Mouse (Mus musculus) liver, adult (tissue): Measurements from ENCODE around the gene Atp6v1fnb.

Experiments
- GATA4 ChIP-seq: IDR thresholded peaks from 2 replicates; pipeline ENCODE4 v1.6.1; 2014; ENCODE audit warnings: mild to moderate bottlenecking, low read length; ENCODE audit not compliant: insufficient replicate concordance

Atp6v1fnb gene

DNA sequence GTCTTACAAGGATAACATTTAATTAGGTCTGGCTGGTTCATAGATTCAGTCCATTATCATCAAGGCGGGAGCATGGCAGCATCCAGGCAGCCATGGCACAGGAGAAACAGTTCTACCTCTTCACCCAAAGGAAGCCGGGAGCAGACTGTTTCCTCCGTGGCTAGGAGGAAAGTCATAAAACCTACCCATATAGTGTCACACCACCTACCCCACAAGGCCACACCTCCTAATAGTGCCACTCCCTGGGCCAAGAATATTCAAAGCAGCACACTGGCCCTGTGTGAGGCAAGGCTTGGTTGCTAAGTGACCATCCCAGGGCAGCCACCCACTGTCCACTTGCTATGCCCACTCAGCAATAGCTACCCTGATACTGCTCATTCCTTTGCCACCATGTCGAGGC, at the start of gene Atp6v1fnb:
Atp6v1fnb (plus strand) TSS at position 301 of the 400 bp plus-strand sequence.
- no peak for TF ChIP-seq GATA4

- no peak for TF ChIP-seq GATA4
These were observed 46.1 kb upstream of the Atp6v1fnb start for GRCm38 (mm10) chr6:29425118-29425517.

GRCm38 (mm10) chr6:29426331-29426730, 44.9 kb upstream of the Atp6v1fnb start:
- no peak for TF ChIP-seq GATA4

DNA sequence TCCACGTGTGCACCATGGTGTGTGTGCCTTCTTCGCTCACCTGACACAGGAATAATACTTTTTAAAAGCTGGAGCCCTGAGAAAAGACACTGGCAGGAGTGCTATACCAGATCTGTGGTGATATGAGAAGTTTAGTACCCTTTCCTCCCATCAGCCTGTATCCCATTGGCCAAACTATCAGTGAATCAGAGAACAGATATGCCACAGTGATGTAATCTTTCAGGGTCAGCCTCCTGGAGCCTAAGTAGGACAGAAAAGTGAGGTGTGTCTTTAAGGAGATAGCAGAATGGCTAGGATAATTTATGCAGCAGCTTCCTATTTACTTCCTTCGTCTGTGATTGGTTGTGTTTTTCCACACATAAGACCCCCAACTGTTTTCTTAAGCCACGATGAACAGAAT, 43.1 kb upstream of the Atp6v1fnb start:
- TF ChIP-seq GATA4: no peak

DNA sequence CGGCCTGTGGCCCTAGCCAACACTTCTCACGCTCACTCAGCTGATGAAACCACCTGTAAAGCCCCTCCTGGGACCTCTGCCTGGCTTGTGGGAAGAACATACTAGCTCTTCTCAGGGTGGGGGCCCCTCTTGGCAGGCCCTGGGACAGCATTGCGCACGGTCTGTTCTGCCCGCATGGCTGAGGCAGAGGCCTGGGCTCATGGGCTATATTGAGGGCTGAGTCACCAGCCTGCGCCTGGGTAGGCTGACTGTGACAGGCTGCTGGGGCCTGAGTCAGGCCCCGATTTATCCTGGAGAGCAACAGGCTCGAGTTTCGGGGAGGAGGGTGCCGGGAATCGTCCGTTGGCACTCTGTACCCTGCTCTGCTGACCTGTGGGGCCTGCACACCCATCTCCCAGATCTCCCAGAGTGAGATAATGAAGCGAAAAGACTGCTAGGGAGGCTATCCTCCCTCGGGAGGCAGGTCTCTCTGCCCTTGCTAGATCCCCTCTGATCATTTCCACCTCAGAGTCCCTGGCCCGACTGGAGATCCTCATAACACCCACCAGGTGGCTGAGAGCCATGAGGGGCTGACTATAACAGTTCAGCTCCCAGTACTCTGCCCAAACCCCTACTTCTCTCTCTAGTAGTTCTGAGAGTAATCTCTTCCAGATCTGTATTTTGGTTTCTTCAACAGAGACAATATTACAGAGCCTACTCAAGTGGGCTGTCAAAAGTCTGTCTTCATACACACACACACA, 40.4 kb upstream of the Atp6v1fnb start:
- no peak for TF ChIP-seq GATA4

GRCm38 (mm10) chr6:29431473-29431872, 39.8 kb upstream of the Atp6v1fnb start:
- no peak for TF ChIP-seq GATA4

- TF ChIP-seq GATA4: no peak
These were observed 39.1 kb upstream of the Atp6v1fnb start for GRCm38 (mm10) chr6:29432156-29432555.

DNA sequence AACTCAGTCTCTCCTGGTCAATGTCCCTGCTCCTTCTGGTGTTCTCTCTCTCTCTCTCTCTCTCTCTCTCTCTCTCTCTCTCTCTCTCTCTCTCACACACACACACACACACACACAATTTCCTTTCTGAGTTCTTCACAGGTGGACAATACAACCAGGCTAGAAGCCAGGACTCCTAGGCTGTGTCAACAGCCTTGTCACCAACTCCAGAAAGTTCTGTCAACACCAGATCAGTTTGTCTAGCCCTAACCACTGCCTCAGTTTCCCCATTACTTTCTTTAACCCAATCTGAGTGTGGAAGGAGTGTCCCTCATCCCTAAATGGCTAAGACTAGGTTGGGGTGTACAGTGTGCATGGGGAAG, 38.6 kb upstream of the Atp6v1fnb start:
- TF ChIP-seq GATA4: no peak

DNA sequence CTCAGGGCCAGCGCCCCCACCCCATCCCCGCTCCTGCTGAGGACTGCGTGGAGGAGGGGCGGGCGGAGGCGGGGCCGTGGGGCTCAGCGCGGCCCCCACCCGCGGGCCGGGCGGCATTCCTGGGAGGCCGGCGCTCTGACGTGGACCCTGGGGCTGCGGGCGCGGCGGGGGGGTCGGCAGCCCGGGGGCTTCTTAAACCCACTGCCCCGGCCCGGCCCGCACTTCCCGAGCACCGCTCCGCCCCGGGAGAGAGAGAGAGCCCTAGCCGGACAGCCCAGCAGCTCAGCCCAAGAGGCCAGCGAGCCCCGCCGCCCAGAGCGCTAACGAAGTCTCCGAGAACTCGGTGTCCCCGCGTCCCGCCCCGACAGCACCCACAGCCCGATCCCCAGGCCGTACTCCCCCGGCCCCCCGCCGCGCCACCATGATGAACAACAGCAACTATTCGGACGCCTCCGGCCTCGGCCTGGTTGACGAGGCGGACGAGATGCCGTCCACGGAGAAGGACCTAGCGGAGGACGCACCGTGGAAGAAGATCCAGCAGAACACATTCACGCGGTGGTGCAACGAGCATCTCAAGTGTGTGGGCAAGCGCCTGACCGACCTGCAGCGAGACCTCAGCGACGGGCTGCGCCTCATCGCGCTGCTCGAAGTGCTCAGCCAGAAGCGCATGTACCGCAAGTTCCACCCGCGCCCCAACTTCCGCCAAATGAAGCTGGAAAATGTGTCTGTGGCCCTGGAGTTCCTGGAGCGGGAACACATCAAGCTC, 38.0 kb upstream of the Atp6v1fnb start, which contains the start of gene Flnc:
Flnc (plus strand) TSS at position 219 of the 766 bp plus-strand sequence.
- no peak for TF ChIP-seq GATA4

DNA sequence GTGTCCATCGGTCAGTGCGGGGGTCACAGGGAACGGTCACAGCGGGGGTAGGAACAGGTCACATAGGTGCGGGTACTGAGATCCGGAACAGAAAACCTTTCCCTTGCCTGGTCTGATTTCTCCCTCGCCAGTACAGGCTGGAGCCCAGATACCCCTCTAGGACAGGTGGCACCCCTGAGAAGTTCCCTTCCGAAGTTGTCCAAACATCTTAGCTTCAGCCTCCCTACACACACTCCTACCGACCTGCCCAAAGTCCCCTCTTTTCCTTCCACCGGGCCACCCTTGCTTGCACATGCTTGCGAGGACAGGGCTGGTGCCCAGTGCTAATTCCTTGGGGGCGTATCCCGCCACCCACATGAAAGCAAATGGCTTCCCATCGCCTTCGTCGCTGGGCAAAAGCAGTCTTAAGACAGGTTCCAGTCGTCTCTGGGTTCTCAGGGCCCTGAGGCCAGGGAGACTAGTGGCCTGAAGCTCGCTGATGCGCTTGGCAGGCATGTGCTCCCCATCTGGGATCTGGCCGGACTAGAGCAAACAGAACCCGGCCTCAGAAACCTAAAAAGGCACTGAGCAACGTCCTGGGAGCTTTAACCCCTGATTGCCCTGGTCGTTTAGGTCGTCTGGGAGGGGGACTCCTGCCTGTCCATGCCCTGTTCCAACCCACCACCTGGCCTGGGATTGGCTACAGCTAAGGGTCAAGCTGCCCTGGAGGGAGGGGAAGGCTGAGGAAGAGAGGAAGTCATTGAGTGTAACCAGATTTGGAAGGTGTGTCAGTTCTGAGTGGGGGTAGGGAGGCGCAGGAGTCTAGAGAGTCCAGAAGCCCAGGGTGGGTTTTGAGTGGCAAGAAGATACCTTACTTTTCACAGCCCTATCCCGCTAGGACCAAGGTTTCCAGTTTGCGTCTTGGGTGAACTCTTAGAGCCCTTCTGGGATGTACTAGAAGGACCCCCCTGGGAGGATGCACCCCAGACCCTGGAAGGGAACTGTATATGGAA, 37.1 kb upstream of the Atp6v1fnb start:
- no peak for TF ChIP-seq GATA4

GRCm38 (mm10) chr6:29434911-29435691, 36.1 kb upstream of the Atp6v1fnb start:
- no peak for TF ChIP-seq GATA4

- no peak for TF ChIP-seq GATA4
These were observed 35.2 kb upstream of the Atp6v1fnb start for GRCm38 (mm10) chr6:29435940-29436451.

DNA sequence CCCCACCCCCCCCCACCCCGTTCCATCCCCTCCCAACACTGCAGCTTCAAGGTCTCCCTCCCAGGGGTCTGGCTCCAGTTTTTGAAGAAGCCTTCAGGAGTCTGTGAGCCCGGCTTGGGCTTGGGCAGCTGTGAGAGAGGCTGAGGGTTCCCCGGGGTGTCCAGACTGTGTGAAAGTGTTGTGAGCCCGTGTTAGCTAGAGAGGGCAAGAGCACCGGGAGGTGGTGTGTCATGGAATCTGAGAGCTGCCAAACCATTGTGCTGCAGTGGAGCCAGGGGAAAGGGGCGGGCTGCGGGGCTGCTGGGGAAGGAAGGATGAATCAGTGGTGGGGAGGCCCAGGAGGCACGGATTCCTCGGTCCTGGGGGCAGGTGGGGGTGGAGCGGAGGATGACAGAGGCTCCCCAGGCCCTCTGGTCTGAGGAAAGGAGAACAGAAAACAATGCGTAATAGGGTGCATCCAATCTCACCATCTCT, 34.7 kb upstream of the Atp6v1fnb start:
- no peak for TF ChIP-seq GATA4

DNA sequence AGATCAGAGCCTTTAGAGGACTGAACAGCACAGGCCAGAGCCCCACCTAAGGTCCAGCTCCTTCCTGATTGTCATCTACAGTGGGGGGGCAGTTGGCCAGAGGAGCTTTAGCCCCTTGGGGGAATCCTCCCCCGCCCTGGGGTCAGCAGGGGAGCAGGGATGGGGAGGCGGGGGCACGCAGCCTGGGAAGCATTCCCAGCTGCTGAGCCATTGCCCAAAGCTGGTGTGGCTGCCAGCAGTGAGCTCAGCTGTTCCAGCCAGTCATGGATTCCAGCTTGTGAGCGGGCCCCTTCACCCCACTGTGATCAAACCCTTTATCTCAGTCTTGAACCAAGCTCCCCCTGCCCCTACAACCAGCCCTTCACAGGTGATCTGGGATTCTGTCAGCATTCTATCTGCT, 32.0 kb upstream of the Atp6v1fnb start:
- no peak for TF ChIP-seq GATA4
